Mouse (Mus musculus) lung, postnatal 10 days (tissue): Measurements from ENCODE around the gene Fuk.
"Not testable (repeated sequence)": the region's sequence is repeated elsewhere in the genome, so short reads cannot be mapped to it uniquely, and the experiment has no call there.

Source experiments
- DNase-seq: peaks from one replicate; pipeline ENCODE4 v3.0.0; 2021

Fuk gene

DNA sequence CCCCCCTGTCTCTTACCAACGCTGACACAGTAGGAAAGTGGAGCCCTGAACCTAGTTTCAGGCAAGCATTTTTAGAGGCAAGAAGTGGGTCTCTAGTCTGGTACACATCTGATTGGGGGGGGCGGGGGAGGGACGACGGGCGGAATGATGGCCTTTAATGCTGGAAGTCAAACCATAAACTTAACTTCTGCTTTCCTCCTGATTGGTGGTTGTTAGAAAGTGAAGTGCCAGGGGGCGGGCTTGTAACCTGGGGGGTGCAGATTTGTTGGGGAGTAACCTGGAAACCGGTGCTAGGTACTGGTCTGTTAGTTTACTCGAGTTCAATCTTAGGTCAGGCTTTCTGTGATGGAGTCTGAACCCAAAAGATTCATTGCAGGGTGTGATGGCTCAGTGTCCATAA, 16.2 kb upstream of the Fuk start:
- no peak for DNase-seq

DNA sequence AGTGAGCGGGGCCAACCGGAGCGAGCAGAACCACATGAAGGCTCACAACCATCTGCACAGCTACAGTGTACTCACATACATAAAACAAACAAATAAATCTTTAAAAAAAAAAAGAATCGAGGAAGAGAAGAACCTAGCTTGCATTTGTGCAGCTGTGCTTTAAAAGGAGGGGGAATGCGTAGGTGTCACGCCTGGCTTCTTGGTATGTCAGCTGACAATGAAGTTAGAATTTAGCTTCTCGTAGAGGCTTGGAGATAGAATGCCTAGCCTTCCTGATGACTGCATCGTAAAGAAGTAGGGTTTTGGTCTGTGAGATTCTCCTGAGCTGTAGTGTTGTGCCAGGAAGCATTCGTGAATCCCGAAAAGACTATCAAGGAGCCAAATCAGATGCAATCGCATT, 15.7 kb upstream of the Fuk start:
- no peak for DNase-seq

DNA sequence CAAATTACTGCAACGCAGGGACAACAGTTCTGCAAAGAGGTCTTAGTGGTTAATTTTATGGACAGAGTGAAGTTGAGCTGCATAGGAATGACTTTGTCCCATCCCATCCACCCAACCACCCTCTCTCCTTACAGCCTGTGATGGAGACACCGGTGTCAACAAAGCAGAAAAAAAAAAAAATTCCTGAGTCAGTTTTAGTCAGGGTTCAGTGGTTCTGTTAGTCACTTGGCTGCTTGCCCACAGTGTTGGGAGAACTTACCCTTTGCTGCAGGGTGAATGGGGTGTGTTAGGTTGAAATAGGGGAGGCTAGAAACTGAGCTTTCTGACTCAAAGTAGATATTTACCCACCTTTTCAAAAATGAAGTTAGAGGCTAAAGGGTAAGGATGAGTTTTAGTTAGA, 15.1 kb upstream of the Fuk start:
- no peak for DNase-seq

DNA sequence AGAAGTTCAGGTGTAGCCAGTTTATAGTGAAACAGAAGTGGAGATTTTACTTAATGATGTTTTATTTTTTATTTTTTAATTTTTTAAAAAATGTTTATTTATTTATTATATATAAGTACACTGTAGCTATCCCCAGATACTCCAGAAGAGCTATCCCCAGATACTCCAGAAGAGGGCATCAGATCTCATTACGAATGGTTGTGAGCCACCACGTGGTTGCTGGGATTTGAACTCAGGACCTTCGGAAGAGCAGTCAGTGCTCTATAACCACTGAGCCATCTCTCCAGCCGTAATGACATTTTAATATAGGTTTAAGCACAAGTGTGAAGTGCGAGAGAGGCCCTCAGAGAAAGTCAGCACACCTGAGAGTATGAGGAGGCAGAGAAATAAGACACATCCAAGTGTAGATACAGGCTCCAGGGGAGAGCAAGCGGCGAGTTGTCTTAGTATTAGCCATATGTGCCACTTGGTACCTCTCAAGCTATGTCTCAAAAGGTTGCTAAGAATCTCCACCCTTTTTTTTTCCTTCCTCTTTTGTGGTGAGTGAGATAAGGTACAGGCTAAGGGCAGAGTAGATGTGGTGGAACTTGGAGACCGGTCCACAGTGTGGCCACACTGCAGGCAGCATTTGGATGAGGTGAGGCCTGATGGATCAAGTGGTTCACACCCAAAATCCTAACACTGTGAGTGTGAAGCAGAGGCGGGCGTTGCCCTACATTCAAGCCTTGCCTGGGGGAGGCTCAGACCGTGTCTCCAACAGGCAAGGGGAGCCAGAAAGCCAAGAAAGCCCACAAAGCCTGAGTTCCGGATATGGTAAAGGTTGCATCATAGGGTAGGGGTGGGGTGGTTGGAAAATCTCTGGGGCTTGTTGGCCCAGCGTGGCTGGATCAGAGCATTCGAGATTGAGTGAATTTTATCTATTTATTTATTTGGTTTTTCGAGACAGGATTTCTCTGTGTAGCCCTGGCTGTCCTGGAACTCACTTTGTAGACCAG, 9.6 kb upstream of the Fuk start:
- DNase-seq, result no peak

DNA sequence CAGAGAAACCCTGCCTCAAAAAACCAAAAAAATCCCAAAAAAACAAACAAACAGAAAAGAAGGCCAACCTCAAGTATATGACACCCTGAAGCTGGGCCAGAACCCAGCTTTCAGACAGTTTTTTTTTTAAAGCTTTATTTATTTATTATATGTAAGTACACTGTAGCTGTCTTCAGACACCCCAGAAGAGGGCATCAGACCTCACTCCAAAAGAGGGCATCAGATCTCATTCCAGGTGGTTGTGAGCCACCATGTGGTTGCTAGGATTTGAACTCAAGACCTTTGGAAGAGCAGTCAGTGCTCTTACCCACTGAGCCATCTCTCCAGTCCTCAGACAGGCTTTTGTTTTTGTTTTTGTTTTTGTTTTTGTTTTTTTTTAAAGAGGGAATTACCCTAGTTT, 7.6 kb upstream of the Fuk start:
- DNase-seq, result not testable (repeated sequence)

DNA sequence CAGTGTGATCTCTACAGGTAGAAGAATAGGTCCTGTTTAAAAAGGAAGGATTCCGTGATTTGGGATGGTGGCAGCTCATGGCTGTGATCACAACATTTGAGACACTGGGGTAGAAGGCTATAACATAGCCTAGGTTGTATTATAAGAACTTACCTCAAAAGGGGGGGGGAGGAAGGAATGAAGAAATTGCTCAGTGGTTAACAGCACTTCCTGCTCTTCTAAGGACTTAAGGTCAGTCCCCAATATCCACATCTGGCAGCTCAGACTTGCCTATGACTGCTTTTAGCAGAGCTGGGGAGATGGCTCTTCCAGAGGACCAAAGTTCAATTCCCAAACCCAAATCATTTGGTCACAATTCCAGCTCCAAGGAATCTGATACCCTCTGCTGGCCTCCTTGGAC, 4.4 kb upstream of the Fuk start:
- DNase-seq, result no peak

DNA sequence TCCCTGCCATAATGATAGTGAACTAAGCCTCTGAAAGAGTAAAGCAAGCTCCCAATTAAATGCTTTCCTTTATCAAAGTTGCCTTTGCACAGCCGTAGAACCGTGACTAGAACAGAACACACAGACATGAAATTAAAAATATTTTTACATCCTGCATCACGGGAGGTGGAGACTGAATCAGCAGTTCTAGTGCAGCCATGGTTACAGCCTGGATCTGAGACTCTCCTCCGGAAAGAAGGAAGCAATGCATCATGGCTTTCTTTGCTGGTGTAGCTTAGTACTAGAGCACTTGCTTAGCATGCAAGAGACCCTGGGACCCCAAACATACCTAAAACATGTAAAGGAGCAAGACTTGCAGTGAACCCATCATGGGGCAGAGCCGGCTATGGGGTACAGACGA, 3.1 kb upstream of the Fuk start:
- DNase-seq, result no peak

DNA sequence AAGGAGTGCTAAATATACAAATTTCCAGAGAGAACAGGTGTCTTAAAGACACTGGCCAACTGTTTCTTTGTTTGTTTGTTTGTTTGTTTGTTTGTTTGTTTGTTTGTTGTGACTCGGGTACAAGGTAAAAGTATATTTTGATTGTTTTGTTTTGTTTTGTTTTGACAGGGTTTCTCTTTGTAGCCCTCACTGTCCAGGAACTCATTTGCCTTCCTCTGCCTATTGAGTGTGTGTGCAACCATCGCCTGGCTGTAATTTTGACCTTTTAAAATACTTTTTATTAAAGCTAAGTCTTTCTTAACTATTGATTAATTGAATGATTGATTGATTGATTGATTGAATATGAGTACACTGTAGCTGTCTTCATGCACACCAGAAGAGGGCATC, 284 bp upstream of the Fuk start:
- DNase-seq, result no peak

DNA sequence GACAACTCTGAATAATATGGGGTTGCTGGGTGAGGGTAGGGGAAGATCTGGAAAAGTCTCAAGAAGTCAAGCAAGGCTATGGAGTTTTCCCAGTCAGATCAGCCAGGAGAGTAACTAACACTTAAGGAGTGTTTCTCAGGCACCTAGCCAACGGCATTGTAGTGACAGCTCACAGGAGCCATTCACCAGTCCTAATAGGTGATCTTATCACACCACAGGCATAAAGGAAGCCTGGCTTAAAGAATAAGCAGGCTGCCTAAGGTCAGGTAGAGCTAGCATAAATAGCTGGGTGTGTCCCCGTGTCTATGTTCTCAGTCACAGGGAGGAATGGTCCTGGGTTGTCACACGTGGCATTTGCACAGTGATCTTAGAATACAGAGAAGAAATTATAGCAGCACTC, 1.2 kb downstream of the Fuk start:
- no peak for DNase-seq

DNA sequence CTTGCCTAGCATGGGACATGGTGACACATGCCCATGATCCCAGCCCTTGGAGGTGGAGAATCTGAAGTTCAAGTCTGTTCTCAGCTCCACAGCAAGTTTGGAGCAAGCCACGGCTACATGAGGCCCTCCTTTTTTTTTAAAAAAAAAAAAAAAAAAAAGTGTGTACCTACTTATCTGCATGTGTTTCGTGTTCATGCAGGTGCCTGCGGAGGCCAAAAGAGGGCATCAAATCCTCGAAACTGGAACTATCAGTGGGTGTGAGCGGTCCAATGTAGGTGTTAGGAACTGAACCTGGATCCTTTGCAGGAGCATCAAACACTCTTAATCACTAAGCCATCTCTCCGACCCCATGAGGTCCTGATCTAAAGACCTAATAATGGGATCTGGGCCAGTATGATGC, 4.8 kb downstream of the Fuk start:
- DNase-seq, result no peak

DNA sequence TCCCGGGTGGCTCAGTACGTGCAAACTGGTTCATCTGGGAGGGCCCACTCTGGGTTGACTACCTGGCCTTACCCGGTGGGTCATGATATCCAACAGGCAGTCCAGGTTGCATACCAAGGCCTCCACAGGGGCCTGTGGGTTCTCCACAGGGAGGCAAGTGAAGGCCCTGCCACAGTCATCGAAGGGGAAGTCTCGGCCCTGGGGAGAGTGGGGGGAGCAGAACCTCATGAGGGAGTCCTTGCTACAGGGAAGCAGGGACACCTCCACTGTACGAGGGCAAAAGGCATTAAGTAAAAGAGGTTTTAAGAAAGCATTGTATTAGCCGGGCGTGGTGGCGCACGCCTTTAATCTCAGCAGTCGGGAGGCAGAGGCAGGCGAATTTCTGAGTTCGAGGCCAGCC, 6.5 kb downstream of the Fuk start:
- no peak for DNase-seq

DNA sequence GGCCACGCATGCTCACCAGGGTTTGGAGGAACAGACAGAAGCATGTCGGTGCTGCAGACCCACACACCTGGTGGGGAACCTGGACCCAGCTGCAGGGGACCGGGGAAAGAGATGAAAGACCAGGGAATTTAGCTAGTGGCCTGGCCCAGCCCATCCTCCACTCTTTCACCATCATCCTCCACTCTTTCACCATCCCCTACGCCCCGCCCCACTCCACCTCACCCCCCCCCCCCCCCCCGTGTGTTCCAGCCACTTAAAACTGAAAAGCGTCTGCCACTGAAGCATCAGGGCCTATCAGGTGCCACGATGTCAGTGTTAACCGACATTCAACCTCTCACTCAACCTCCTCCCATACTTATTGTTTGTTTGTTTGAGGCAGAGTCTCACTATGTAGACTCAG, 7.0 kb downstream of the Fuk start:
- no peak for DNase-seq

DNA sequence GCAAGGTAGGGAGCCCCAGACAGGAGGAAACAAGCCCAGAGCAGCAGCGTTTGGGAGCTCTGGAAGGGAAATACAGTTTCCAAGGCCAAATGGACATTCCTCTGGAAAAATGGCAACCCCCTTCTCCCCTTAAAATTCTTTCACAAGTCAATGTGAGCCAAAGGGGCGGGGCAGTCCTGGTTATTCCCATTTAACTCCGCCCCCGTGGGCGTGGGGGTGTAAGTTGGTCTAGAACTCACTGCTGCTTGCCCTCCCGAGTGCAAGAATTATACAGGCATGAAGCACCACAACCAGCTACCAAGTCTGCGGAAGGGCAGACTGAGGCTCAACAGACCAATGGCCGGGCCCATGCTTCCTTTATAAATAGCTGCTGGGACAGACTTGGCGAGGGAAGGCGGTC, 7.4 kb downstream of the Fuk start:
- peak; percentile 27 for DNase-seq

DNA sequence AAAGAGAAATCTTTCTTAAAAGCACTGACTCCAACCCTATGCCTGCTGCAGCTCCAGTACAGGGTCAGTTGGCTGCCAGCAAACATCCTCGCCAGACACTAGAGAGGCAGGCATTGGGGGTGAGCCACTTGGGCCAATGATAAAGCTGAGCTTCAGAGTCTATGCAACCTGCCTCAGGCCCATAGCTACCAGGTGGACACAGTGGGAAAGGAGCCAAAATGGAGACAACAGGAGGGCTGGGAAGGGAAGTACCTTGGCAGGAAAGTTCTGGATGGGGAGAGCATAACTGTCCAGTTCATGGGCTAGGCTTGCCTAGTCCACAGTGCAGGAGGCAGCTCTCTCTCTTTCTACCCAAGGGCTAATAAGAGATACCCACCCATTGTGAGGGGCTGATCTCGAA, 9.4 kb downstream of the Fuk start:
- no peak for DNase-seq

DNA sequence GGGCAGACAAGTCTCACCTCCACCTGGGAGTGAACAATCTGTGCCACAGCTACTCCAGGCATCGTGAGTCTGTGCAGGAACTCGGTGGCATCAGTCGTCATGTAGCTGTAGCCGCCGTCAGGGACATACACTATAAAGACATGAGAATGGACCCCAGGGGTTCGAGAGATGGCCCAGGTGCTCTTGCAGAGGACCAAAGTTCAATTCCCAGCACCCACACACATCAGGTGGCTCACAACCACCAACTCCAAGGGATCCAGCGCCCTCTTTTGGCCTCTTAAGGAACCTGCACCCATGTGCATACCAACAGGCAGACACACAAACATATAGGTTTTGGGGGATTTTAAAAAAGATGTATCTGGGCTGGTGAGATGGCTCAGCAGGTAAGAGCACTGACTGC, 10.2 kb downstream of the Fuk start:
- no peak for DNase-seq

DNA sequence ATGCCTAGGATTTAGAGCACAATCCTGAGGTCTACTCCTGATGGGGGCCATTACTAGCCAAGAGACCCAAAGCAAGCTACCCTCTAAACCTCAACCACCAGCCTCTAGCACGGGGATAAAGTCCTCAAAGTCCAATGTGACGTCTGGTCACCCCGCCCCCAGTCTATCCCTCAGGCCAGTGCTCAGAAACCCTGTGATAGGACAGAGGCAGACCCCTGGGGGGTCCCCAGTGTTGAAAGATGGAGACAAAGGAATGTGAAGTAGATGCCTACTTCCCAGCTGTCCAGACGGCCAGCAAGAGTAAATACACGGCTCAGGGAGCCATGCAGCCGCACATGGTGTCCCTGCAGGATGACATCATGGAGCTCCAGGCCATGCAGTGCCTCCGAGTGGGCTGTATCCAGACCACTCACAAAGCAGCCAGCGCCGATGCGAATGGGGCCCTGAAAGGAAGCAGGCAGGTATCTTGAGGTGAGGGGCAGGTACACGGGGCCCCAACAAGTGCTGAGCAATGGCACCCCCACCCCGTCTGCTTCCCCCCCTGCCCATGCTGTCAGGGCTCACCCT, 12.3 kb downstream of the Fuk start:
- DNase-seq, result no peak

DNA sequence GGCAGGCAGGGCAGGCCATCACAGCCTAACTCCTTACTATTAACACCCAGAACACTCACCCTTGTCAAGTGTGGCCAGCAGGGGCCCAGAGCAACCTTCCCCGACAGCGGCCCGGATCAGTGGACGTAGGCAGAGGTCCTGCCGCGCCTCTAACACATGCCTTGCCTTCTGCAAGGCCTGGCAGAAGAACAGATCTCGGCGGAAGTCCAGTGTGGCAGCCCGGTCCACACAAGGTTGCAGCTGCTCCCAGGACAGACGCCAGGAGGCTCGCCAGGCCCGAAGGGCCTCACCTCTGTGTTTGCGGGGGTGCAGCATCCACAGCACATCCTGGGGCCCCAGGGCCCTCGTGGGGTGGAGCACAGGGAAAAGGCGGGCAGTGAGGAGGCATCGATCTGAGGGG, 13.4 kb downstream of the Fuk start:
- no peak for DNase-seq

DNA sequence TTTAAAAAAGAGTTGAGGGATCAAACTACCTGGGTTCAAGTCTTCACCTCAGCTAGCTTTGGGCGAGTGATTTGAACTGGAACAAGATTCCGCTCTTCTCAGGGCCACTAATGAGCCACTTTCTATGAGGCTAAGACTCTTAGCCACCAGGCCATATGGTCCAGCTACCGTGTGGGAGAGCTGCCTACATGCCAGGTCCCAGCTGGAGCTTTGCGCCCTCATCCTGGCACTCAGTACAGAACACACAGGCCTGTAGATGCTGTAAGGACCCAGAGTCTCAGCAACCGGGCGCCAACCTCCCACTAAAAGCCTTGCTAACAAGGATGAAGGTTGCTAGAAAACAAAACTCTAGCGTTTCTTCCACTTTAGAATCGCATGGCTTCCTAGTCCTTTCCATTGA, 13.8 kb downstream of the Fuk start:
- DNase-seq, result no peak

DNA sequence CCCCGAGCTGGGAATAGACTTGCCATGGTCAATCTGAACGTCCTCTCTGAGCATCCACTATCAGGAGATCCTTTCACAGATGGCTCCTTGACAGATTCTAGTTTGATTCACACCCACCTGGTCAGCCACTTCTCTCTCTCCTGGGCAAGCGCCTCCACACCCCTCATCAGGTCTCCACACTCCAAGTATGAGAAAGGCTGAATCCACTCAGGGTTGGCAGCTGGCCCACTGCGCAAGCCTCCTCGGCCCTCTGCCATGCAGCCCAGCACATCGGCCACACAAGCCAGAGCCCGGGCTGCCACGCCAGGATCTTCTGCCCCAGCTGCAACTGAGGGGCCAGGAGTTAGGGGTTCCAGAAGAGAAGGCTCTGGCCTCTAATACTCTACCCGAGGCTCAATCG, 14.7 kb downstream of the Fuk start:
- no peak for DNase-seq

DNA sequence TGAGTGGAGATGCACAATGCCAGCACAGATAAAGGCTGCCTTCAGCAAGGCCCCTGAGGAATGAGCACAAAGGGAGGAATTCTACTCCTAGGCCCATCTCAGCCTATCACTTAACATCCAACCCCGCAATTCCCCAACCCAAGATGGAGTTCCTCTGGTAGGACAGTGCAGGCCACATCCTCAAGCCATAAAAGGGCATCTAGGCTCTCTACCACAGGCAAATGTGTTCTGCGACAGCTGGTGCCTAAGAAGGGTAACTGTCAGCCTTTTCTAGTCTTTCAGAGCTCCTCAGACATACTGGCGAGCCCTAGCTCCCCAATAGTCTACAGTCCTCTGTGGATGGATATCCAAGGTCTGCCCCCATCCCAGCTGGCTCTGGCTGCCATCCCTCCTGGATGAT, 15.7 kb downstream of the Fuk start:
- no peak for DNase-seq

DNA sequence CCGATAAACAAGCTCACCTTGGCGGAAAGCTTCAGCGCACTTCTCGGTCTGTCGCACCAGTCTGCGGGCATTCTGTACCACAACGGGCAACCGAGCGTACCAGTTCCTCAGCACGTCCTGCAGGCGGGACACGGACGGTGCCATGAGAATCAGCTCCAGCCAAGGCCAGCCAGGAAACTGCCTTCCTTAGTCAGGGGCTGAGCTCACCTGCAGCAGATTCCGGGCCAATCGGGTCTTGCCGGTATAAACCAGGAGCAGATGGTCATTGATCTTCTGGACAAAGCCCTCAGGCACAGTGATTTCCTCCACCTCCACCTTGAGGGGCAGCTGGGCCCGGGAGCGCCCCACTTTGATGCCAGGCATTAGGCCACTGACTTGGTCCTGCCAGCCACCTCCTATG, 18.5 kb downstream of the Fuk start:
- no peak for DNase-seq

DNA sequence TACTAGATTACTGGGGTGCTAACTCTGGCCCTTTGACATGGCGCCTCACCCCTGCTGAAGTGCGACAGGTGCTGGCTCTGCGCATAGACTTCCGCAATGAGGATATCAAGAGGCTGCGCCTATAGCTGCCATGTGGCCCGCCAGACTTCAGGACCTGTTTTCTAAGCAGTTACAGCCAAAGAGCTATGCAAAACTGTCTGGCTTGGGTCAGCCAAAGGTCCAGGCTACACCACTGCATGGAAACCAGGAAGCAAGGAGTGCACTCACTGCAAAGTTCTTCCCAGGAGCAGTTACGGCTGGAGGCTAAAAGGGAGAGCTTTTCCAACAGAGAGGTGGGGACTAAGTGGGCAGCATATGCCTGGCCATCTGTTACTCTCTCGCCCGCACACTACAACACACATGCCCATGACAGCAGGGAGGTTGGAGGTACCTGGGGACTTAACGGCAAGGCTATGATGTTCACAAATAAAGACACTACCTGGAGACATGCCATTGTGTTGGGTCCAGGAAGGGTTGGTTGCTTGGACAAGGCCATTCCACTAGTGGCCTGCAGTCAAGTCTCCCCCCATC, 20.5 kb downstream of the Fuk start:
- no peak for DNase-seq

DNA sequence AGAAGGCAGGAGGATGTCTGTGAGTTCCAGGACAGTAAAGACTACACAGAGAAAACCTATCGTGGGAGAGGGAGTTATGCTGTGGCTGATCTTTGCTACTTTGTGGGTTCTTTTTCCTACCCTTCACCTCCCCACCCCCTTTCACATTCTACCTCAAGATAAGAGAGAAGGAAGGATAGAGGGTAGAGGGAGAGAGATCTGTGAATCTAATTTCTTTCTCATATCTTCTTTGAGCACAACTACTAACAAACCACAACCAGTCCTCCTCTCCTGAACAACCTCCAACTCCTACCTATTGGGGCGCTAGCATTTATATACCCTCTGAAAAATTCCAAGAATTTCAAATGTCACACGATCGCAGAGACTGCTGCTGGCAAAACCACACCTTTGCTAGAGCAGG, 24.4 kb downstream of the Fuk start:
- no peak for DNase-seq

DNA sequence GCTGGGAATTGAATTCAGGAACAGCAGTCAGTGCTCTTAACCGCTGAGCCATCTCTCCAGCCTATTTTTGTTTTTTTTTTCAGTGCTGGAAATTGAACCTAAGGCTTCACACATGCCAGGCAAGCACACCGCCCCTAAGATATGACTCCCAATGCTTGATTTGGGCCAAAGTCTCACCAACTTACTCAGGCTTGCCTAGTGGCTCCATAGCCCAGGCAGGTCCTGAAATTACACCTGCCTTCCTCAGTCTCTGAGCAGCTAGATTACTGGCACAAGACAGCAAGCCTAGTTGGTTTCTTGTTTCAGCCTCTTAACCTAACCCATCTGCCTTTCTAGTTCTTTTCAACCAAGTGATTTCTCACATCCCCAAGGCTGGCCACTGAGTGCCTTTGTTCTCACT, 31.8 kb downstream of the Fuk start:
- no peak for DNase-seq
